Mouse (Mus musculus): ENCODE data around the gene Kncn. TPM values are rescaled to one million over a fixed set of nuclear protein-coding genes. Genes with fewer than 3 reads are reported as not detected.

The Kncn gene
- 0.14 TPM in 1 of 2 replicates, not detected in the other for total RNA-seq (2014; rRNA removed)
- polyA plus RNA-seq (2015; fragmentation: Nextera tagmentation; extraction: Ambion mirVana), result 0.10 and 0.29 TPM in 2 replicates

- no peaks in the 10 kb centered on the region for H3K9me3 ChIP-seq (ENCODE audit: low read length)
- no peak within 1 kb of the TSS for H3K9ac ChIP-seq (replicated peaks; ENCODE audit: low read length)
- H3K4me3 ChIP-seq (ENCODE audit: low read length), result no peak within 1 kb of the TSS
- H3K27ac ChIP-seq, result no peak within 1 kb of the TSS
- ATAC-seq, result no peak
- no peak for TF ChIP-seq CTCF (IDR thresholded peaks at IDR 0.05; ENCODE audit: low read depth)
- 73% methylated on average over 6 of the region's 6 CpGs for WGBS
- H3K27me3 ChIP-seq (ENCODE audit: insufficient read depth, low read length), result no peaks in the 10 kb centered on the region
- DNase-seq (ENCODE audit: low spot score), result no peak
- H3K36me3 ChIP-seq (ENCODE audit: insufficient read depth, low read length), result no peaks in the 10 kb centered on the region
- peaks cover 18% of the 10 kb centered on the region for H3K4me1 ChIP-seq (ENCODE audit: insufficient read depth, low read length)
- no peak within 1 kb of the TSS for H3K4me2 ChIP-seq (ENCODE audit: low read depth, low read length)
These were observed at the start of gene Kncn for GRCm38 (mm10) chr4:115884022-115884421. Gene Kncn, plus strand, starts transcription at chr4:115884400.

GRCm38 (mm10) chr4:115835576-115835975 is 48.6 kb upstream of the Kncn start:
- TF ChIP-seq CTCF (IDR thresholded peaks at IDR 0.05; ENCODE audit: low read depth), result no peak
- Histone ChIP-seq H3K27me3 (ENCODE audit: insufficient read depth, low read length) (no peaks in the 10 kb centered on the region), H3K27ac (no peak overlapping the region), H3K9me3 (ENCODE audit: low read length) (no peaks in the 10 kb centered on the region), H3K9ac (replicated peaks; ENCODE audit: low read length) (no peak overlapping the region), H3K4me2 (ENCODE audit: low read depth, low read length) (no peak overlapping the region), H3K4me1 (ENCODE audit: insufficient read depth, low read length) (no peaks in the 10 kb centered on the region; the same call in 1 of the 2 replicates), H3K4me3 (ENCODE audit: low read length) (no peak overlapping the region), H3K36me3 (ENCODE audit: insufficient read depth, low read length) (no peaks in the 10 kb centered on the region)
- ATAC-seq, result no peak
- DNase-seq (ENCODE audit: low spot score), result no peak
- 68% methylated on average over 2 of the region's 2 CpGs for WGBS

- ATAC-seq, result no peak
- Histone ChIP-seq H3K27me3 (ENCODE audit: insufficient read depth, low read length) (no peaks in the 10 kb centered on the region), H3K4me2 (ENCODE audit: low read depth, low read length) (peak overlapping the region; percentile 71; the same call in 1 of the 2 replicates), H3K9ac (replicated peaks; ENCODE audit: low read length) (no peak overlapping the region), H3K27ac (no peak overlapping the region), H3K4me3 (ENCODE audit: low read length) (no peak overlapping the region), H3K9me3 (ENCODE audit: low read length) (no peaks in the 10 kb centered on the region), H3K4me1 (ENCODE audit: insufficient read depth, low read length) (no peaks in the 10 kb centered on the region; the same call in 1 of the 2 replicates), H3K36me3 (ENCODE audit: insufficient read depth, low read length) (no peaks in the 10 kb centered on the region)
- TF ChIP-seq CTCF (IDR thresholded peaks at IDR 0.05; ENCODE audit: low read depth), result no peak
- DNase-seq (ENCODE audit: low spot score), result no peak
- 67% methylated on average over 4 of the region's 4 CpGs for WGBS
These were observed 46.0 kb upstream of the Kncn start for GRCm38 (mm10) chr4:115838196-115838595.

- Histone ChIP-seq H3K4me1 (ENCODE audit: insufficient read depth, low read length) (no peaks in the 10 kb centered on the region; the same call in 1 of the 2 replicates), H3K9ac (replicated peaks; ENCODE audit: low read length) (peak within 1 kb of the TSS; percentile 45), H3K36me3 (ENCODE audit: insufficient read depth, low read length) (no peaks in the 10 kb centered on the region), H3K4me3 (ENCODE audit: low read length) (peak within 1 kb of the TSS; percentile 55), H3K27me3 (ENCODE audit: insufficient read depth, low read length) (no peaks in the 10 kb centered on the region), H3K27ac (peak within 1 kb of the TSS; percentile 41; the same call in 1 of the 2 replicates), H3K9me3 (ENCODE audit: low read length) (no peaks in the 10 kb centered on the region), H3K4me2 (ENCODE audit: low read depth, low read length) (peak within 1 kb of the TSS; percentile 71)
- DNase-seq (ENCODE audit: low spot score), result peak; percentile 97
- peak; percentile 97 for ATAC-seq
- 2% methylated on average over 51 of the region's 51 CpGs for WGBS
- peak; percentile 34; the same call in 1 of the 2 replicates for TF ChIP-seq CTCF (IDR thresholded peaks at IDR 0.05; ENCODE audit: low read depth)
These were observed 45.2 kb upstream of the Kncn start, which contains the start of gene Mknk1 for GRCm38 (mm10) chr4:115838696-115839641. Gene Mknk1, plus strand, starts transcription at chr4:115839198.

- Histone ChIP-seq H3K27me3 (ENCODE audit: insufficient read depth, low read length) (no peaks in the 10 kb centered on the region), H3K4me3 (ENCODE audit: low read length) (no peak overlapping the region), H3K36me3 (ENCODE audit: insufficient read depth, low read length) (no peaks in the 10 kb centered on the region), H3K9ac (replicated peaks; ENCODE audit: low read length) (no peak overlapping the region), H3K4me2 (ENCODE audit: low read depth, low read length) (peak overlapping the region; percentile 71), H3K9me3 (ENCODE audit: low read length) (no peaks in the 10 kb centered on the region), H3K4me1 (ENCODE audit: insufficient read depth, low read length) (no peaks in the 10 kb centered on the region; the same call in 1 of the 2 replicates), H3K27ac (no peak overlapping the region)
- no peak for DNase-seq (ENCODE audit: low spot score)
- 52% methylated on average over 4 of the region's 4 CpGs for WGBS
- ATAC-seq, result no peak
- TF ChIP-seq CTCF (IDR thresholded peaks at IDR 0.05; ENCODE audit: low read depth), result no peak
These were observed 44.2 kb upstream of the Kncn start for GRCm38 (mm10) chr4:115839956-115840355.

GRCm38 (mm10) chr4:115840842-115841241 is 43.4 kb upstream of the Kncn start:
- no peak overlapping the region for H3K4me2 ChIP-seq (ENCODE audit: low read depth, low read length)
- no peak for ATAC-seq
- TF ChIP-seq CTCF (IDR thresholded peaks at IDR 0.05; ENCODE audit: low read depth), result no peak
- H3K9me3 ChIP-seq (ENCODE audit: low read length), result no peaks in the 10 kb centered on the region
- H3K27me3 ChIP-seq (ENCODE audit: insufficient read depth, low read length), result no peaks in the 10 kb centered on the region
- H3K27ac ChIP-seq, result no peak overlapping the region
- H3K36me3 ChIP-seq (ENCODE audit: insufficient read depth, low read length), result no peaks in the 10 kb centered on the region
- no peak overlapping the region for H3K9ac ChIP-seq (replicated peaks; ENCODE audit: low read length)
- H3K4me3 ChIP-seq (ENCODE audit: low read length), result no peak overlapping the region
- WGBS, result 92% methylated on average over 4 of the region's 4 CpGs
- no peak for DNase-seq (ENCODE audit: low spot score)
- H3K4me1 ChIP-seq (ENCODE audit: insufficient read depth, low read length), result no peaks in the 10 kb centered on the region; the same call in 1 of the 2 replicates

All from hindbrain, postnatal 0 days (tissue).